Mouse (Mus musculus) A20 (cell line): ENCODE measurements around the gene H2al3.

Experiments used
- DNase-seq: peaks from one replicate; pipeline ENCODE4 v3.0.0-alpha.2; 2011; ENCODE audit warnings: low read depth, low spot score

Gene H2al3

GRCm38 (mm10) chrX:9849403-9849802 lies at the start of gene H2al3:
TSS of gene H2al3 (plus strand) at chrX:9849703.
- DNase-seq: no peak

GRCm38 (mm10) chrX:9810101-9810500 lies 39.4 kb upstream of the H2al3 start:
- DNase-seq: no peak

DNA sequence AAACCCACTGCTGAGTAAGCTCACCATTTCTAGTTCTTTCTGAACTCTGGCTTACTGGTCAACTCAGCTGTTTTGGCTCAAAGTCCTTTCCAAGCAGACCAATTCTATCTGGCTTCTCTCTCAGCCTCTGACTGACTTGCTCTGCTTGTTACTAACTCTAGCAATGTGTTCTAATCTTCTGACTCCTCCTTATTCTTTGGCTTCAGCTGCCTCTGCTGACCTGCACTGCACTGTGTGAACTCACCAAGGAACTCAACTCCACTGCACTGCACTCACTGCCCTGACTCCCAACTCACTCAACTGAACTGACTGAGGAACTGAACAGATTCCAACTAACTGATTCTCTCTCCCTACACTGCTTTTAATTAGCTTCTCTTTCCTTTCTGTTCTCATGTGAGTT lies 37.0 kb upstream of the H2al3 start:
- DNase-seq: no peak

DNA sequence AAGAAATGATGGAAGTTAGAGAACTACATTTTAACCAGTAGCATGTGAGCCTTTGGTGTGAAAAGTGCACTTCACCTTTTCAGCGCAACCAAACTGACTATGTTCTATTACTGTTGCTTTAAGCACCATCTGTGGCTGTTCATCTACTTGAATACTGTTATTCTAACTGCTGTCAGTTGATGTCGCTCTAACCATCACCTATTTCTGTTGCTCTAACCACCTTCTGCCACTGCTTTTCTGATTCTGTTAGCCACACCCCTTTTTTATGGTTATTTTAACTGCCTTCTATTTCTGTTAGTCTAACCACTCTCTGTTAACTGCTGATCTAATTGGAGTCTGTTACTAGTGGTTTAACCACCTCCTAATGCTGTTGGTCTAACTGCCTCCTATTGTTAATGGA lies 14.7 kb upstream of the H2al3 start:
- DNase-seq: peak; percentile 30

- no peak for DNase-seq
Observed at GRCm38 (mm10) chrX:9846628-9847027, 2.9 kb upstream of the H2al3 start, which contains the start of gene Hypm. TSS of gene Hypm (plus strand) at chrX:9846928.

DNA sequence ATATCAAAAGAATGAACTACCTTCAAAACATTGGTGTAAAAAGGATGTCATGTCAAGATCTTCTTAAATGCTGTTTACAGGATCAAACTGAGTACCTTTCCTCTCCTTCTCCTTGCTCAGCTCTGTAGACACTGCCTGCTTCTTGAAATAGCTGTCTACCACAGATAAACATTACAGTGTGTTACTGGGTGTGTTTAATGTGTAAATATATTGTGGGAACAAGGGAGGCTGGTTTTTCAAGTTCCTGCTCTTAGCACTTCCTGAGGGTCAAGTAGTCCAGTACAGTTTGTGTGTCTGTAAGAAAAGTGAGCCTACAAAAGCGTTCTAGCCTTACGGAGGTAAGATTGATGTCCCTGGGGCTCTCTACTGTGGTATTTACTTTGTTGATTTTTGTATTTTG lies 12.4 kb downstream of the H2al3 start:
- DNase-seq: no peak

DNA sequence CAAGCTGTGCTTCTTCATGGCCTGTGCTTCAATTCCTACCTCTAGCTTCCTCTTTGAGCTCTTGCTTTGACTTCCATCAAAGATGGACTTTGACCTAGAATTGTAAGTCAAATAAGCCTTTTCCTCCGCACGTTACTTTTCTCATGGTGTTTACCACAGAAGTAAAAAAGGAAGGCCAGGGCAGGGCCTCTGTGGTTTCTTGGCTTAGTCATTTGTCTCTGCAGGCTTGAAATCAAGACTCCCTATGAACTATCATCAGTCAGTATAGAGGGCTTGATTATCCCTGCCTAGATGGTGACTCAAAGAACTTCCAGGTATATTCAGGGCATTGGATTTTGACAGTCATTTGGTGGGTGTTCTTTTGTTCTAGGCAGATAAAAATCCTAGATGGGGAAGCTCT lies 26.0 kb downstream of the H2al3 start:
- no peak for DNase-seq

GRCm38 (mm10) chrX:9885322-9885721 lies 35.8 kb downstream of the H2al3 start, which contains the start of gene Sytl5:
TSS of gene Sytl5 (plus strand) at chrX:9885622.
- no peak for DNase-seq
